Mouse (Mus musculus): ENCODE measurements at regions not wholly inside any gene's neighbourhood (a gene's known extent, or its start where the extent isn't known, plus 50 kb on each side); places are given as distances from the start of the nearest gene placed in this dataset.
A peak's percentile ranks its signal among the peaks of the same experiment; 100 is the strongest.

GRCm38 (mm10) chr7:37246156-37246555, 527.3 kb downstream of the Zfp536 start:
- 83% methylated on average over 4 of the region's 4 CpGs for WGBS
- H3K27me3 ChIP-seq (replicated peaks; ENCODE audit: control insufficient read depth, insufficient read depth, low read length), result no peaks in the 10 kb centered on the region
- H3K36me3 ChIP-seq (ENCODE audit: control insufficient read depth, insufficient read depth, low read length), result no peaks in the 10 kb centered on the region
- DNase-seq, result no peak
- TF ChIP-seq CTCF (conservative IDR thresholded peaks at IDR 0.05; ENCODE audit: insufficient read depth, insufficient read length, low read depth, low read length) (no peak), POLR2A (IDR thresholded peaks at IDR 0.05; ENCODE audit: low read depth, low read length) (no peak)
- no peak overlapping the region for H3K4me3 ChIP-seq (ENCODE audit: insufficient read depth, low read depth, low read length)
- H3K4me1 ChIP-seq (ENCODE audit: control insufficient read depth, insufficient read depth, low read length), result no peaks in the 10 kb centered on the region
- H3K27ac ChIP-seq (ENCODE audit: insufficient read depth, low read depth, low read length), result no peak overlapping the region

GRCm38 (mm10) chr7:37254431-37254830, 519.0 kb downstream of the Zfp536 start:
- WGBS, result 74% methylated on average over 9 of the region's 9 CpGs
- DNase-seq, result no peak
- no peak for TF ChIP-seq POLR2A (IDR thresholded peaks at IDR 0.05; ENCODE audit: low read depth, low read length)
- TF ChIP-seq CTCF (conservative IDR thresholded peaks at IDR 0.05; ENCODE audit: insufficient read depth, insufficient read length, low read depth, low read length), result no peak
- Histone ChIP-seq H3K27me3 (replicated peaks; ENCODE audit: control insufficient read depth, insufficient read depth, low read length) (no peaks in the 10 kb centered on the region), H3K4me1 (ENCODE audit: control insufficient read depth, insufficient read depth, low read length) (no peaks in the 10 kb centered on the region), H3K4me3 (ENCODE audit: insufficient read depth, low read depth, low read length) (no peak overlapping the region), H3K36me3 (ENCODE audit: control insufficient read depth, insufficient read depth, low read length) (no peaks in the 10 kb centered on the region), H3K27ac (ENCODE audit: insufficient read depth, low read depth, low read length) (no peak overlapping the region)

GRCm38 (mm10) chr7:37255840-37256239, 517.6 kb downstream of the Zfp536 start:
- Histone ChIP-seq H3K27ac (ENCODE audit: insufficient read depth, low read depth, low read length) (no peak overlapping the region), H3K4me3 (ENCODE audit: insufficient read depth, low read depth, low read length) (no peak overlapping the region), H3K4me1 (ENCODE audit: control insufficient read depth, insufficient read depth, low read length) (no peaks in the 10 kb centered on the region), H3K36me3 (ENCODE audit: control insufficient read depth, insufficient read depth, low read length) (no peaks in the 10 kb centered on the region), H3K27me3 (replicated peaks; ENCODE audit: control insufficient read depth, insufficient read depth, low read length) (no peaks in the 10 kb centered on the region)
- no peak for TF ChIP-seq CTCF (conservative IDR thresholded peaks at IDR 0.05; ENCODE audit: insufficient read depth, insufficient read length, low read depth, low read length)
- no peak for TF ChIP-seq POLR2A (IDR thresholded peaks at IDR 0.05; ENCODE audit: low read depth, low read length)
- DNase-seq, result no peak
- 38% methylated on average over 3 of the region's 3 CpGs for WGBS

GRCm38 (mm10) chr7:37259293-37259692, 514.1 kb downstream of the Zfp536 start:
- Histone ChIP-seq H3K4me3 (ENCODE audit: insufficient read depth, low read depth, low read length) (no peak overlapping the region), H3K36me3 (ENCODE audit: control insufficient read depth, insufficient read depth, low read length) (no peaks in the 10 kb centered on the region), H3K4me1 (ENCODE audit: control insufficient read depth, insufficient read depth, low read length) (no peaks in the 10 kb centered on the region), H3K27ac (ENCODE audit: insufficient read depth, low read depth, low read length) (no peak overlapping the region), H3K27me3 (replicated peaks; ENCODE audit: control insufficient read depth, insufficient read depth, low read length) (no peaks in the 10 kb centered on the region)
- peak; percentile 50 for TF ChIP-seq CTCF (conservative IDR thresholded peaks at IDR 0.05; ENCODE audit: insufficient read depth, insufficient read length, low read depth, low read length)
- TF ChIP-seq POLR2A (IDR thresholded peaks at IDR 0.05; ENCODE audit: low read depth, low read length), result no peak
- DNase-seq, result peak; percentile 1
- WGBS, result 44% methylated on average over 6 of the region's 6 CpGs

- Histone ChIP-seq H3K4me1 (ENCODE audit: control insufficient read depth, insufficient read depth, low read length) (no peaks in the 10 kb centered on the region), H3K27ac (ENCODE audit: insufficient read depth, low read depth, low read length) (no peak overlapping the region), H3K36me3 (ENCODE audit: control insufficient read depth, insufficient read depth, low read length) (no peaks in the 10 kb centered on the region), H3K4me3 (ENCODE audit: insufficient read depth, low read depth, low read length) (no peak overlapping the region), H3K27me3 (replicated peaks; ENCODE audit: control insufficient read depth, insufficient read depth, low read length) (no peaks in the 10 kb centered on the region)
- no peak for DNase-seq
- 44% methylated on average over 3 of the region's 3 CpGs for WGBS
- no peak for TF ChIP-seq POLR2A (IDR thresholded peaks at IDR 0.05; ENCODE audit: low read depth, low read length)
- no peak for TF ChIP-seq CTCF (conservative IDR thresholded peaks at IDR 0.05; ENCODE audit: insufficient read depth, insufficient read length, low read depth, low read length)
Measured at GRCm38 (mm10) chr7:37262846-37263245, 510.6 kb downstream of the Zfp536 start.

GRCm38 (mm10) chr7:37267404-37267803, 506.0 kb downstream of the Zfp536 start:
- no peak overlapping the region for H3K27ac ChIP-seq (ENCODE audit: insufficient read depth, low read depth, low read length)
- 90% methylated on average over 4 of the region's 4 CpGs for WGBS
- TF ChIP-seq CTCF (conservative IDR thresholded peaks at IDR 0.05; ENCODE audit: insufficient read depth, insufficient read length, low read depth, low read length), result peak; percentile 32; the same call in 1 of the 2 replicates
- no peak for TF ChIP-seq POLR2A (IDR thresholded peaks at IDR 0.05; ENCODE audit: low read depth, low read length)

GRCm38 (mm10) chr7:37270841-37271240, 502.6 kb downstream of the Zfp536 start:
- Histone ChIP-seq H3K36me3 (ENCODE audit: control insufficient read depth, insufficient read depth, low read length) (no peaks in the 10 kb centered on the region), H3K27me3 (replicated peaks; ENCODE audit: control insufficient read depth, insufficient read depth, low read length) (no peaks in the 10 kb centered on the region), H3K4me1 (ENCODE audit: control insufficient read depth, insufficient read depth, low read length) (no peaks in the 10 kb centered on the region), H3K4me3 (ENCODE audit: insufficient read depth, low read depth, low read length) (no peak overlapping the region), H3K27ac (ENCODE audit: insufficient read depth, low read depth, low read length) (no peak overlapping the region)
- TF ChIP-seq CTCF (conservative IDR thresholded peaks at IDR 0.05; ENCODE audit: insufficient read depth, insufficient read length, low read depth, low read length) (no peak), POLR2A (IDR thresholded peaks at IDR 0.05; ENCODE audit: low read depth, low read length) (no peak)
- no peak for DNase-seq
- 92% methylated on average over 3 of the region's 3 CpGs for WGBS

More at GRCm38 (mm10) chr7:37267404-37267803, 506.0 kb downstream of the Zfp536 start:
- Histone ChIP-seq H3K27me3 (replicated peaks; ENCODE audit: control insufficient read depth, insufficient read depth, low read length) (no peaks in the 10 kb centered on the region), H3K36me3 (ENCODE audit: control insufficient read depth, insufficient read depth, low read length) (no peaks in the 10 kb centered on the region), H3K4me3 (ENCODE audit: insufficient read depth, low read depth, low read length) (no peak overlapping the region), H3K4me1 (ENCODE audit: control insufficient read depth, insufficient read depth, low read length) (no peaks in the 10 kb centered on the region)
- DNase-seq, result no peak

Data from kidney, adult 2 months (tissue).